Mouse (Mus musculus) stomach, postnatal 0 days (tissue): ENCODE measurements around the gene Dip2b. TPM values are rescaled to one million over a fixed set of nuclear protein-coding genes. Genes with fewer than 3 reads are reported as not detected.
A peak's percentile ranks its signal among the peaks of the same experiment; 100 is the strongest.

ENCODE experiments used
- ATAC-seq: fragments of 200-750 bp; cut with Nextera tagmentation; 2 replicates; pipeline ENCODE4 v1.8.0; 2017; ENCODE audit not compliant: low FRiP score, low TSS enrichment
- DNase-seq: peaks from one replicate; pipeline ENCODE4 v3.0.0-alpha.2; 2016; ENCODE audit warnings: low spot score
- H3K27ac ChIP-seq: fragments of 300-500 bp; sonication (generic); replicated peaks from 2 replicates; pipeline ENCODE4 v1.5.1; 2014; ENCODE audit warnings: mild to moderate bottlenecking, control low read depth
- H3K27me3 ChIP-seq: fragments of 300-500 bp; sonication (generic); 2 replicates; pipeline ENCODE4 v1.6.1; 2014; ENCODE audit warnings: low read length; ENCODE audit not compliant: control insufficient read depth, insufficient read depth
- H3K36me3 ChIP-seq: fragments of 300-500 bp; sonication (generic); 2 replicates; pipeline ENCODE4 v1.6.1; 2014; ENCODE audit warnings: low read length, mixed read lengths; ENCODE audit not compliant: control insufficient read depth, insufficient read depth
- H3K4me1 ChIP-seq: fragments of 300-500 bp; sonication (generic); replicated peaks from 2 replicates; pipeline ENCODE4 v1.6.1; 2014; ENCODE audit warnings: antibody characterized with exemption; ENCODE audit not compliant: control insufficient read depth, insufficient read depth
- H3K4me2 ChIP-seq: fragments of 300-500 bp; sonication (generic); replicated peaks from 2 replicates; pipeline ENCODE4 v1.6.1; 2014; ENCODE audit warnings: low read depth, mild to moderate bottlenecking, control low read depth, moderate library complexity
- H3K4me3 ChIP-seq: fragments of 300-500 bp; sonication (generic); 2 replicates; pipeline ENCODE4 v1.5.1; 2014; ENCODE audit warnings: low read depth, low read length, control low read depth
- H3K9ac ChIP-seq: fragments of 300-500 bp; sonication (generic); 2 replicates; pipeline ENCODE4 v1.6.1; 2014; ENCODE audit warnings: mild to moderate bottlenecking, low read length, control low read depth, mixed read lengths
- H3K9me3 ChIP-seq: fragments of 300-500 bp; sonication (generic); 2 replicates; pipeline ENCODE4 v1.6.1; 2016; ENCODE audit warnings: low read length; ENCODE audit not compliant: control insufficient read depth
- CTCF ChIP-seq: IDR thresholded peaks from 2 replicates; pipeline ENCODE4 v1.5.1; 2016; ENCODE audit warnings: antibody characterized with exemption, low read depth, mild to moderate bottlenecking, moderate library complexity
- EP300 ChIP-seq: optimal IDR thresholded peaks from 2 replicates; pipeline ENCODE3; 2016; ENCODE audit warnings: antibody characterized with exemption
- WGBS: fragments of 180-500 bp; shearing (Covaris S2); extraction: QIAGEN DNeasy Blood & Tissue Kit; methylation state at CpG from one replicate; pipeline ENCODE4 v1.1.7; 2014; 5-methylcytosine and 5-hydroxymethylcytosine counted together
- polyA plus RNA-seq: library from polyadenylated mRNA; unstranded; fragments of >200 nt; fragmentation: Nextera tagmentation; extraction: Ambion mirVana; gene quantifications from 2 replicates; pipeline ENCODE4 v1.2.1, GENCODE M21; 2015

Gene Dip2b
- polyA plus RNA-seq, 1 experiment from 2014 or later, result 5.2 TPM

DNA sequence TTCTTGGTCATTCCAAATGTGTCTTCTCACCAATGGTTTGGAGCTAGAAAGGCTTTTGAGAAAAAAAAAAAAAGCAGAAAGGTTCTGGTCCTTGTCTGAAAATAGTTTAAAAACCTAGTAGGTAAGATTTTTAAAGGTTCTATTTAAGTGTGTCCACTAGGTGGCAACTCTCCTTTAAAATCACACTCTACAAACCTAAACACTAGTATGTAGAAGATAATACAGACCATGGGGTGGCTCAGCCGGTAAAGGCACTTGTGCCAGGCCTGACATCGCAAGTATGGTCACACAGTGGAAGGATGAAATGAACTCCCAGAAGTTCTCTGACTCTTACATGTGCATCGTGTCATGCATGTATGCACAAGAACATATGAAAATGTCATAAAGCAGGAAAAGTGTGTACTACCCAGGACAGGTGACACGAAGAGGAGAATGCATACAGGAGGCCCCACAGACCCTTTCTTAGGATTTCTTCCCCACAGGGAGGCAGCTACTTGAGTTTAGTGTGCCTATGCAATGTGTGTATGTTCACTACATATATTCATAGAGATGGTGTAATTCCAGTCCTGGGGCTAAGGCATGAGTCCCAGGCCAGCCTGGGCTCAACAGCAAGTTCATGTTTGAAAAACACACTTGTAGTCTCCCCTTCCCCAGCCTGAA is 224.9 kb downstream of the Dip2b start:
- H3K9ac ChIP-seq, result no peak overlapping the region
- H3K4me1 ChIP-seq, result no peaks in the 10 kb centered on the region
- DNase-seq (no peak), ATAC-seq (no peak)
- no peaks in the 10 kb centered on the region for H3K27me3 ChIP-seq
- H3K36me3 ChIP-seq, result no peaks in the 10 kb centered on the region
- TF ChIP-seq EP300, result no peak
- TF ChIP-seq CTCF, result peak; percentile 72
- no peak overlapping the region for H3K4me2 ChIP-seq
- H3K9me3 ChIP-seq, result no peaks in the 10 kb centered on the region
- 25% methylated on average over 4 of the region's 4 CpGs for WGBS
- no peak overlapping the region for H3K4me3 ChIP-seq
- no peak overlapping the region for H3K27ac ChIP-seq

GRCm38 (mm10) chr15:100265586-100266325 is 227.3 kb downstream of the Dip2b start:
- no peak for ATAC-seq
- Histone ChIP-seq H3K4me1 (no peaks in the 10 kb centered on the region), H3K27ac (no peak overlapping the region), H3K9me3 (no peaks in the 10 kb centered on the region), H3K4me2 (no peak overlapping the region), H3K27me3 (no peaks in the 10 kb centered on the region), H3K9ac (no peak overlapping the region), H3K36me3 (no peaks in the 10 kb centered on the region), H3K4me3 (no peak overlapping the region)
- 65% methylated on average over 5 of the region's 5 CpGs for WGBS
- DNase-seq, result no peak
- TF ChIP-seq EP300 (no peak), CTCF (no peak)

- no peak overlapping the region for H3K9ac ChIP-seq
- H3K4me1 ChIP-seq, result no peaks in the 10 kb centered on the region
- no peak overlapping the region for H3K27ac ChIP-seq
- no peak for TF ChIP-seq CTCF
- no peak for TF ChIP-seq EP300
- no peaks in the 10 kb centered on the region for H3K9me3 ChIP-seq
- H3K4me3 ChIP-seq, result no peak overlapping the region
- H3K36me3 ChIP-seq, result no peaks in the 10 kb centered on the region
- 69% methylated on average over 2 of the region's 2 CpGs for WGBS
- H3K27me3 ChIP-seq, result no peaks in the 10 kb centered on the region
- no peak for ATAC-seq
- H3K4me2 ChIP-seq, result no peak overlapping the region
- DNase-seq, result no peak
Measured at GRCm38 (mm10) chr15:100268916-100269315, 230.5 kb downstream of the Dip2b start.

Other genes with a start within 250 kb of the Dip2b start
- 70.1 and 77.1 TPM in 2 replicates for gene Lima1, start 163.2 kb upstream of the Dip2b start, polyA plus RNA-seq
- gene Fam186a, start 71.6 kb upstream of the Dip2b start, polyA plus RNA-seq, result 0.06 TPM in 1 of 2 replicates, not detected in the other
- gene Larp4, start 68.6 kb upstream of the Dip2b start, polyA plus RNA-seq, result 18.9 and 21.3 TPM in 2 replicates
- 27.3 and 27.7 TPM in 2 replicates for gene Atf1, start 189.2 kb downstream of the Dip2b start, polyA plus RNA-seq
- 0.11 TPM in 1 of 2 replicates, not detected in the other for gene Tmprss12, start 242.2 kb downstream of the Dip2b start, polyA plus RNA-seq